Mouse (Mus musculus): ENCODE data around the gene Prg3. TPM values are rescaled to one million over a fixed set of nuclear protein-coding genes. Genes with fewer than 3 reads are reported as not detected.

The Prg3 gene
- total RNA-seq, 2 experiments from 2014 or later = not detected

GRCm38 (mm10) chr2:85030989-85031388 lies 43.0 kb downstream of the Prg3 start:
- DNase-seq (ENCODE audit: extremely low spot score in 1 of 2, low spot score in 2 of 2) = no peak
- intact Hi-C loops (cut with DNase I) = no loop called here

GRCm38 (mm10) chr2:85033121-85033520 lies 45.1 kb downstream of the Prg3 start:
- intact Hi-C loops (cut with DNase I) = no loop called here
- DNase-seq (ENCODE audit: extremely low spot score in 1 of 2, low spot score in 2 of 2) = no peak

- DNase-seq (ENCODE audit: extremely low spot score in 1 of 2, low spot score in 2 of 2) = no peak
- intact Hi-C loops (cut with DNase I) = no loop called here
Observed at GRCm38 (mm10) chr2:85034169-85034568, 46.2 kb downstream of the Prg3 start.

GRCm38 (mm10) chr2:85036507-85037046 lies 48.6 kb downstream of the Prg3 start:
- intact Hi-C loops (cut with DNase I) = no loop called here
- DNase-seq (ENCODE audit: extremely low spot score in 1 of 2, low spot score in 2 of 2) = peak in 1 of 2 experiments; percentile 26

GRCm38 (mm10) chr2:85037047-85038026 lies 49.3 kb downstream of the Prg3 start, which contains the start of the genes Ssrp1 and P2rx3:
Gene Ssrp1 (plus strand): TSS chr2:85037234.
Gene P2rx3 (minus strand): TSS chr2:85037462.
- DNase-seq (ENCODE audit: extremely low spot score in 1 of 2, low spot score in 2 of 2) = peak; percentile 91 to 94
- intact Hi-C loops (cut with DNase I) = no loop called here

- intact Hi-C loops (cut with DNase I) = no loop called here
- DNase-seq (ENCODE audit: extremely low spot score in 1 of 2, low spot score in 2 of 2) = no peak
Observed at GRCm38 (mm10) chr2:85038336-85038735, 50.3 kb downstream of the Prg3 start.

Other genes with a start within 250 kb of the Prg3 start
- gene Gm19426, start 244.6 kb upstream of the Prg3 start, total RNA-seq (2021) = 1 to 10 TPM; 3.0 to 3.6 TPM
- 1 to 10 TPM; 4.7 to 6.9 TPM for gene Serping1, start 212.8 kb upstream of the Prg3 start, total RNA-seq (2021)
- gene Ube2l6, start 189.4 kb upstream of the Prg3 start, total RNA-seq (2021) = 1 to 10 TPM; 6.5 to 6.8 TPM
- not detected for gene Smtnl1, start 165.6 kb upstream of the Prg3 start, total RNA-seq (2021)
- gene Timm10, start 161.2 kb upstream of the Prg3 start, total RNA-seq (2021) = 10 to 100 TPM; 62.8 to 66.7 TPM
- gene Slc43a1, start 149.4 kb upstream of the Prg3 start, total RNA-seq (2021) = under 1 TPM; 0.34 to 0.43 TPM
- 10 to 100 TPM; 82.1 to 83.8 TPM for gene Rtn4rl2, start 101.5 kb upstream of the Prg3 start, total RNA-seq (2021)
- 1 to 10 TPM; 1.8 to 2.0 TPM for gene Slc43a3, start 51.6 kb upstream of the Prg3 start, total RNA-seq (2021)
- gene Prg2, start 7.8 kb upstream of the Prg3 start, total RNA-seq (2021) = not detected
- 100 to 1,000 TPM; 101 to 105 TPM for gene Ssrp1, start 49.0 kb downstream of the Prg3 start, total RNA-seq (2021)
- gene P2rx3, start 49.2 kb downstream of the Prg3 start, total RNA-seq (2021) = 1 to 10 TPM; 1.9 to 2.2 TPM
- 10 to 100 TPM; 77.8 to 88.7 TPM for gene Tnks1bp1, start 59.8 kb downstream of the Prg3 start, total RNA-seq (2021)
- 10 to 100 TPM; 11.5 to 19.2 TPM for gene Aplnr, start 148.0 kb downstream of the Prg3 start, total RNA-seq (2021)
- gene Lrrc55, start 209.0 kb downstream of the Prg3 start, total RNA-seq (2021) = 10 to 100 TPM; 55.1 to 56.6 TPM

All from left cerebral cortex, postnatal 10 days (tissue).